Mouse (Mus musculus): Measurements from ENCODE around the gene Fmnl3.

- TF ChIP-seq POLR2A (IDR thresholded peaks at IDR 0.05; ENCODE audit: insufficient read depth, low read depth, low read length) (no peak), CTCF (IDR thresholded peaks at IDR 0.05; ENCODE audit: insufficient read depth, low read depth, low read length) (no peak)
These were observed 45.5 kb upstream of the Fmnl3 start for GRCm38 (mm10) chr15:99415793-99416192.
